Comparison of ENCODE assay signal across 25 mouse cellular contexts in the genomic region with DNA sequence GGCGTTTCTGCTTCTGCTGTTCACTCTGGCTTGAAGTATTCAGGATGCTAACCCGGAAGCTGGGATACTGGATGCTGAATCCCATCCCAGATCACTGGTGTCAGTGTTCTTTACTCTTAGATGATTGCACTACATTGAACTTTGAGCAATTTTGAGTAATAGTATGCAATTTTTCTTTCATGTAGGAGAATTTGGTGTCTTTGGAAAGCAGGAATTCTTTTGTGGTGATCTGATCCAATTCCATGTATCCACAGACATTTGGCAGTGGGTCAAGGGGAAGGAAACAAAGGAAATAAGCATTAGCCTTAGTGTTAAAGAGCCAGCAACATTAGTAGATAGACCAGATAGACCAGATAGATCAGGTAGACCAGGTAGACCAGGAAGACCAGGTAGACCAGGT.
"Had no signal": no experiment of that assay in that cellular context is flagged by ENCODE, and none has a peak within 500 bp of the region (broad histone marks: within the 10 kb centered on the region; RNA-seq: fewer than 3 reads in every experiment).

No protein-coding gene starts in this region.

- H3K9me3 ChIP-seq: heart, embryonic 13.5 days; heart, embryonic 15.5 days; hindbrain, embryonic 13.5 days; hindbrain, embryonic 15.5 days; intestine, embryonic 15.5 days; limb, embryonic 10.5 days; limb, embryonic 12.5 days; liver, embryonic 13.5 days had no signal

- H3K4me2 ChIP-seq: heart, embryonic 11.5 days; heart, embryonic 13.5 days; heart, embryonic 15.5 days; hindbrain, embryonic 13.5 days; hindbrain, embryonic 15.5 days; intestine, embryonic 15.5 days; limb, embryonic 12.5 days; liver, embryonic 11.5 days; liver, embryonic 13.5 days had no signal

- H3K4me1 ChIP-seq: heart, embryonic 15.5 days; hindbrain, embryonic 13.5 days; hindbrain, embryonic 15.5 days; intestine, embryonic 15.5 days; liver, embryonic 13.5 days had no signal

- H3K27ac ChIP-seq: gastrocnemius, adult 2 months; heart, adult 2 months; heart, embryonic 13.5 days; heart, embryonic 15.5 days; hindbrain, embryonic 13.5 days; hindbrain, embryonic 15.5 days; intestine, embryonic 15.5 days; layer of hippocampus, adult 2 months; left cerebral cortex, adult 2 months; limb, embryonic 10.5 days; limb, embryonic 12.5 days; liver, embryonic 13.5 days had no signal

- H3K9ac ChIP-seq: heart, embryonic 13.5 days; heart, embryonic 15.5 days; hindbrain, embryonic 13.5 days; hindbrain, embryonic 15.5 days; intestine, embryonic 15.5 days; limb, embryonic 12.5 days; liver, embryonic 13.5 days had no signal

- H3K4me3 ChIP-seq: gastrocnemius, adult 2 months; heart, adult 2 months; heart, embryonic 13.5 days; heart, embryonic 15.5 days; hindbrain, embryonic 13.5 days; hindbrain, embryonic 15.5 days; intestine, embryonic 15.5 days; layer of hippocampus, adult 2 months; left cerebral cortex, adult 2 months; limb, embryonic 10.5 days; limb, embryonic 12.5 days; liver, embryonic 13.5 days had no signal

- H3K27me3 ChIP-seq: heart, embryonic 13.5 days; heart, embryonic 15.5 days; hindbrain, embryonic 13.5 days; hindbrain, embryonic 15.5 days; intestine, embryonic 15.5 days; limb, embryonic 12.5 days; liver, embryonic 13.5 days had no signal

- DNase-seq: gastrocnemius, adult 2 months; gastrocnemius, postnatal 10 days; gastrocnemius, postnatal 25 days; heart, adult 2 months; heart, postnatal 14 days; heart, postnatal 36 days; kidney, adult 18-20 months; kidney, adult 8-10 months; kidney, postnatal 10 days; kidney, postnatal 25 days; kidney, postnatal 4 days; liver; liver, embryonic 13.5 days had no signal

- ATAC-seq: inflammation-experienced regulatory T-cells, adult 6 months; intestine, embryonic 15.5 days had no signal

- H3K36me3 ChIP-seq: heart, embryonic 13.5 days; heart, embryonic 15.5 days; hindbrain, embryonic 13.5 days; hindbrain, embryonic 15.5 days; intestine, embryonic 15.5 days; limb, embryonic 10.5 days; limb, embryonic 12.5 days; liver, embryonic 13.5 days had no signal
